Mouse (Mus musculus): ENCODE results near the gene Anxa6. TPM values are rescaled to one million over a fixed set of nuclear protein-coding genes. Genes with fewer than 3 reads are reported as not detected.
A peak's percentile ranks its signal among the peaks of the same experiment; 100 is the strongest.

Gene Anxa6
- polyA plus RNA-seq, 1 experiment from 2014 or later: 59.3 TPM

GRCm38 (mm10) chr11:55013802-55014201 lies 19.4 kb downstream of the Anxa6 start:
- Histone ChIP-seq H3K27me3 (no peaks in the 10 kb centered on the region), H3K9me3 (no peaks in the 10 kb centered on the region), H3K36me3 (peaks cover 19% of the 10 kb centered on the region), H3K4me3 (no peak overlapping the region), H3K27ac (no peak overlapping the region), H3K4me2 (no peak overlapping the region), H3K4me1 (replicated peaks) (peaks cover 23% of the 10 kb centered on the region), H3K9ac (no peak overlapping the region)
- WGBS: 79% methylated on average over 6 of the region's 6 CpGs
- no peak for ATAC-seq (ENCODE audit: low FRiP score)

- no peak for ATAC-seq (ENCODE audit: low FRiP score)
- H3K27ac ChIP-seq: no peak overlapping the region
- H3K9me3 ChIP-seq: no peaks in the 10 kb centered on the region
- no peak overlapping the region for H3K9ac ChIP-seq
- no peaks in the 10 kb centered on the region for H3K27me3 ChIP-seq
- H3K4me3 ChIP-seq: no peak overlapping the region
- H3K36me3 ChIP-seq: peaks cover 28% of the 10 kb centered on the region
- H3K4me2 ChIP-seq: no peak overlapping the region
- peaks cover 23% of the 10 kb centered on the region for H3K4me1 ChIP-seq (replicated peaks)
- WGBS: 80% methylated on average over 5 of the region's 5 CpGs
These were observed 20.4 kb downstream of the Anxa6 start for GRCm38 (mm10) chr11:55012551-55013521.

- no peak for ATAC-seq (ENCODE audit: low FRiP score)
- WGBS: 83% methylated on average over 3 of the region's 3 CpGs
- no peak overlapping the region for H3K4me3 ChIP-seq
- no peaks in the 10 kb centered on the region for H3K9me3 ChIP-seq
- H3K27me3 ChIP-seq: no peaks in the 10 kb centered on the region
- H3K4me2 ChIP-seq: no peak overlapping the region
- no peak overlapping the region for H3K27ac ChIP-seq
- H3K4me1 ChIP-seq (replicated peaks): peaks cover 15% of the 10 kb centered on the region
- H3K9ac ChIP-seq: no peak overlapping the region
- peaks cover 40% of the 10 kb centered on the region for H3K36me3 ChIP-seq
These were observed 21.8 kb downstream of the Anxa6 start for GRCm38 (mm10) chr11:55011440-55011839.

GRCm38 (mm10) chr11:55008230-55008629 lies 25.0 kb downstream of the Anxa6 start:
- Histone ChIP-seq H3K9ac (no peak overlapping the region), H3K4me3 (no peak overlapping the region), H3K36me3 (peaks cover 52% of the 10 kb centered on the region), H3K9me3 (no peaks in the 10 kb centered on the region), H3K27ac (no peak overlapping the region), H3K4me2 (no peak overlapping the region), H3K4me1 (replicated peaks) (no peaks in the 10 kb centered on the region), H3K27me3 (no peaks in the 10 kb centered on the region)
- no peak for ATAC-seq (ENCODE audit: low FRiP score)
- 82% methylated on average over 6 of the region's 6 CpGs for WGBS

- no peak overlapping the region for H3K27ac ChIP-seq
- H3K4me3 ChIP-seq: no peak overlapping the region
- no peaks in the 10 kb centered on the region for H3K27me3 ChIP-seq
- ATAC-seq (ENCODE audit: low FRiP score): no peak
- no peaks in the 10 kb centered on the region for H3K4me1 ChIP-seq (replicated peaks)
- 84% methylated on average over 5 of the region's 5 CpGs for WGBS
- H3K9ac ChIP-seq: no peak overlapping the region
- 0 out of 2 replicates have a peak, but pooled peaks cover 5% of the 10 kb centered on the region for H3K9me3 ChIP-seq
- peaks cover 59% of the 10 kb centered on the region for H3K36me3 ChIP-seq
- H3K4me2 ChIP-seq: no peak overlapping the region
These were observed 27.6 kb downstream of the Anxa6 start for GRCm38 (mm10) chr11:55005684-55006083.

- no peak for ATAC-seq (ENCODE audit: low FRiP score)
These were observed 28.2 kb downstream of the Anxa6 start for GRCm38 (mm10) chr11:55004970-55005502.

GRCm38 (mm10) chr11:54998708-54999107 lies 34.5 kb downstream of the Anxa6 start:
- Histone ChIP-seq H3K36me3 (peaks cover 23% of the 10 kb centered on the region), H3K27ac (no peak overlapping the region), H3K4me3 (no peak overlapping the region), H3K9ac (no peak overlapping the region), H3K4me2 (no peak overlapping the region), H3K27me3 (0 out of 2 replicates have a peak, but pooled peaks cover 6% of the 10 kb centered on the region), H3K9me3 (0 out of 2 replicates have a peak, but pooled peaks cover 6% of the 10 kb centered on the region), H3K4me1 (replicated peaks) (no peaks in the 10 kb centered on the region)
- 49% methylated on average over 2 of the region's 2 CpGs for WGBS
- ATAC-seq (ENCODE audit: low FRiP score): no peak

More at GRCm38 (mm10) chr11:55004970-55005502, 28.2 kb downstream of the Anxa6 start:
- Histone ChIP-seq H3K4me3 (no peak overlapping the region), H3K36me3 (peaks cover 55% of the 10 kb centered on the region), H3K27ac (no peak overlapping the region), H3K4me1 (replicated peaks) (no peaks in the 10 kb centered on the region), H3K27me3 (no peaks in the 10 kb centered on the region), H3K4me2 (no peak overlapping the region), H3K9ac (no peak overlapping the region), H3K9me3 (0 out of 2 replicates have a peak, but pooled peaks cover 6% of the 10 kb centered on the region)
- 78% methylated on average over 7 of the region's 7 CpGs for WGBS

GRCm38 (mm10) chr11:54998284-54998683 lies 35.0 kb downstream of the Anxa6 start:
- Histone ChIP-seq H3K27ac (no peak overlapping the region), H3K9me3 (0 out of 2 replicates have a peak, but pooled peaks cover 6% of the 10 kb centered on the region), H3K27me3 (0 out of 2 replicates have a peak, but pooled peaks cover 6% of the 10 kb centered on the region), H3K4me1 (replicated peaks) (no peaks in the 10 kb centered on the region), H3K4me2 (no peak overlapping the region), H3K36me3 (peaks cover 19% of the 10 kb centered on the region), H3K4me3 (no peak overlapping the region), H3K9ac (no peak overlapping the region)
- 6% methylated on average over 12 of the region's 12 CpGs for WGBS
- ATAC-seq (ENCODE audit: low FRiP score): peak; percentile 72

- no peaks in the 10 kb centered on the region for H3K4me1 ChIP-seq (replicated peaks)
- no peak overlapping the region for H3K4me3 ChIP-seq
- 0 out of 2 replicates have a peak overlapping the region, but pooled peaks have one; percentile 1 for H3K9ac ChIP-seq
- 0 out of 2 replicates have a peak, but pooled peaks cover 6% of the 10 kb centered on the region for H3K9me3 ChIP-seq
- no peak overlapping the region for H3K27ac ChIP-seq
- 70% methylated on average over 7 of the region's 7 CpGs for WGBS
- H3K36me3 ChIP-seq: peaks cover 12% of the 10 kb centered on the region
- no peak overlapping the region for H3K4me2 ChIP-seq
- 0 out of 2 replicates have a peak, but pooled peaks cover 6% of the 10 kb centered on the region for H3K27me3 ChIP-seq
- no peak for ATAC-seq (ENCODE audit: low FRiP score)
These were observed 37.1 kb downstream of the Anxa6 start for GRCm38 (mm10) chr11:54996176-54996575.

- Histone ChIP-seq H3K27ac (no peak overlapping the region), H3K27me3 (no peaks in the 10 kb centered on the region), H3K9ac (no peak overlapping the region), H3K4me2 (no peak overlapping the region), H3K4me1 (replicated peaks) (no peaks in the 10 kb centered on the region), H3K36me3 (peaks cover 4% of the 10 kb centered on the region; the same call in 1 of the 2 replicates), H3K4me3 (no peak overlapping the region), H3K9me3 (no peaks in the 10 kb centered on the region)
- ATAC-seq (ENCODE audit: low FRiP score): no peak
These were observed 43.3 kb downstream of the Anxa6 start for GRCm38 (mm10) chr11:54989920-54990319.

GRCm38 (mm10) chr11:54988754-54989349 lies 44.4 kb downstream of the Anxa6 start:
- H3K36me3 ChIP-seq: peaks cover 4% of the 10 kb centered on the region; the same call in 1 of the 2 replicates
- no peak overlapping the region for H3K27ac ChIP-seq
- no peaks in the 10 kb centered on the region for H3K27me3 ChIP-seq
- no peaks in the 10 kb centered on the region for H3K9me3 ChIP-seq
- H3K4me1 ChIP-seq (replicated peaks): no peaks in the 10 kb centered on the region
- 0 out of 2 replicates have a peak overlapping the region, but pooled peaks have one; percentile 11 for H3K9ac ChIP-seq
- no peak overlapping the region for H3K4me3 ChIP-seq
- 78% methylated on average over 8 of the region's 8 CpGs for WGBS
- no peak for ATAC-seq (ENCODE audit: low FRiP score)
- H3K4me2 ChIP-seq: no peak overlapping the region

- Histone ChIP-seq H3K9ac (no peak overlapping the region), H3K27ac (no peak overlapping the region), H3K9me3 (no peaks in the 10 kb centered on the region), H3K4me1 (replicated peaks) (no peaks in the 10 kb centered on the region), H3K27me3 (no peaks in the 10 kb centered on the region), H3K36me3 (peaks cover 4% of the 10 kb centered on the region; the same call in 1 of the 2 replicates), H3K4me3 (no peak overlapping the region), H3K4me2 (no peak overlapping the region)
- ATAC-seq (ENCODE audit: low FRiP score): no peak
- WGBS: 86% methylated on average over 1 of the region's 1 CpGs
These were observed 45.3 kb downstream of the Anxa6 start for GRCm38 (mm10) chr11:54987974-54988373.
